Mouse (Mus musculus): ENCODE data around the gene Slc30a9. TPM values are rescaled to one million over a fixed set of nuclear protein-coding genes. Genes with fewer than 3 reads are reported as not detected.

The Slc30a9 gene
- polyA plus RNA-seq, 1 experiment: 46.2 TPM

- Histone ChIP-seq H3K4me3 (ENCODE audit: insufficient read depth, low read length) (no peak overlapping the region), H3K27ac (ENCODE audit: insufficient read depth, low read depth, low read length) (no peak overlapping the region), H3K4me1 (ENCODE audit: control insufficient read depth, insufficient read depth, low read length) (no peaks in the 10 kb centered on the region)
- no peak for TF ChIP-seq POLR2A (IDR thresholded peaks at IDR 0.05; ENCODE audit: borderline replicate concordance, low read depth, low read length)
- TF ChIP-seq CTCF (IDR thresholded peaks at IDR 0.05; ENCODE audit: low read depth, low read length): no peak
These were observed 26.4 kb upstream of the Slc30a9 start for GRCm38 (mm10) chr5:67280400-67280799.

DNA sequence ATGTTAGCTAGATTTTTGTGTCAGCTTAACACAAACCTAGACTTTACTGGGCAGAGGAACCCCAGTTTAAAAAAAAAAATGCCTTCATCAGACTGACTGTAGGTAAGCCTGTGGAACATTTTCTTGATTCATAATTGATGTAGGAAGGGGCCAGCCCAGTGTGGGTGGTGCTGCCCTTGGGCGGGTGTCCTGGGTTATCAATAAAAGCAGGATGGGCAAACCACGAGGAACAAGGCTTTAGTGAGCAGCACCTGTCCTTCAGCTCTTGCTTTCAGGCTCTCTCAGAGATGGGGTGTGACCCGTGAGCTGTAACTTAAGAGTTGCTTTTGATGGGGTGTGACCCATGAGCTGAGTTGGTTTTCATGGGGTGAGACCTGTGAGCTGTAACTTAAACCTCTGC is 11.7 kb upstream of the Slc30a9 start:
- no peak for TF ChIP-seq CTCF (IDR thresholded peaks at IDR 0.05; ENCODE audit: low read depth, low read length)
- TF ChIP-seq POLR2A (IDR thresholded peaks at IDR 0.05; ENCODE audit: borderline replicate concordance, low read depth, low read length): no peak
- Histone ChIP-seq H3K27ac (ENCODE audit: insufficient read depth, low read depth, low read length) (peak overlapping the region; percentile 13), H3K4me1 (ENCODE audit: control insufficient read depth, insufficient read depth, low read length) (peaks cover 26% of the 10 kb centered on the region), H3K4me3 (ENCODE audit: insufficient read depth, low read length) (no peak overlapping the region)

DNA sequence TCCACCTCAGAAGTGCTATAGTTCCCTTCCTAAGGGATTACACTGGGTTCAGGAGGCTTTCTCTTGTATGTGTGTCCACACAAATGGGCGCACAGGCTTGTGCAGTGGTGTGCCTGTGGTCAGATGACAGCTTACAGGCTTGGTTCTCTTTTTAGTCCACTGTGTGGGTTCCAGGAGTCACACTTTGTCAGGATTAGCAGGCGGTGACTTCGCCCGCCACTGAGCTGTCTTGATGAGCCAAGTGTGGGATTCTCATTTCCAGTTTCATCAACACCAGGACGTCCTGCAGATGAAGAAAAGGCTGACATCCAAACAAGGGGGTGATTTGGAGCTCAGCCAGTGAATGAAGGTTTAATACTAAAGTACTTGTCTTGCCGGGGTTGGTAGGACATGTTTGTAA is 11.1 kb upstream of the Slc30a9 start:
- TF ChIP-seq POLR2A (IDR thresholded peaks at IDR 0.05; ENCODE audit: borderline replicate concordance, low read depth, low read length) (no peak), CTCF (IDR thresholded peaks at IDR 0.05; ENCODE audit: low read depth, low read length) (no peak)
- H3K4me1 ChIP-seq (ENCODE audit: control insufficient read depth, insufficient read depth, low read length): peaks cover 26% of the 10 kb centered on the region
- peak overlapping the region; percentile 13 for H3K27ac ChIP-seq (ENCODE audit: insufficient read depth, low read depth, low read length)
- no peak overlapping the region for H3K4me3 ChIP-seq (ENCODE audit: insufficient read depth, low read length)

DNA sequence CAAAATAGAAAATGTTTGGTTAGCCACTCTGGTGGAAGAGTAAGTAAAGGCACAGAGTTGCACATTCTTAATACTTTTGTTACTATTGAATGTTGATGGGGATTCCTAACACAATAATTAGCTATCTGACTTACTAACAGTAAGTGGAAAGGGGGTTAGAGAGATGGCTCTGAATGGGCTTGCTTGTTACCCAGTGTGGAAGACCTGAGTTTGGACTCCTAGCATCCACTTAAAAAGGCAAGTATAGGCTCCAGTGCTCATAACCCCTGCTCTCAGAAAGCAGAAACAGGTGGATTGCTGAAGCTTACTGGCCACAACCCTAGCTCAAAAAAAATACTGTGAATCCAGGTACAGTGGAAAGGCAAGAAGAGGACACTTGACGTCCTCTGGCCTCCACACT is 10.6 kb upstream of the Slc30a9 start:
- Histone ChIP-seq H3K27ac (ENCODE audit: insufficient read depth, low read depth, low read length) (no peak overlapping the region), H3K4me1 (ENCODE audit: control insufficient read depth, insufficient read depth, low read length) (peaks cover 28% of the 10 kb centered on the region), H3K4me3 (ENCODE audit: insufficient read depth, low read length) (no peak overlapping the region)
- TF ChIP-seq POLR2A (IDR thresholded peaks at IDR 0.05; ENCODE audit: borderline replicate concordance, low read depth, low read length) (no peak), CTCF (IDR thresholded peaks at IDR 0.05; ENCODE audit: low read depth, low read length) (no peak)

DNA sequence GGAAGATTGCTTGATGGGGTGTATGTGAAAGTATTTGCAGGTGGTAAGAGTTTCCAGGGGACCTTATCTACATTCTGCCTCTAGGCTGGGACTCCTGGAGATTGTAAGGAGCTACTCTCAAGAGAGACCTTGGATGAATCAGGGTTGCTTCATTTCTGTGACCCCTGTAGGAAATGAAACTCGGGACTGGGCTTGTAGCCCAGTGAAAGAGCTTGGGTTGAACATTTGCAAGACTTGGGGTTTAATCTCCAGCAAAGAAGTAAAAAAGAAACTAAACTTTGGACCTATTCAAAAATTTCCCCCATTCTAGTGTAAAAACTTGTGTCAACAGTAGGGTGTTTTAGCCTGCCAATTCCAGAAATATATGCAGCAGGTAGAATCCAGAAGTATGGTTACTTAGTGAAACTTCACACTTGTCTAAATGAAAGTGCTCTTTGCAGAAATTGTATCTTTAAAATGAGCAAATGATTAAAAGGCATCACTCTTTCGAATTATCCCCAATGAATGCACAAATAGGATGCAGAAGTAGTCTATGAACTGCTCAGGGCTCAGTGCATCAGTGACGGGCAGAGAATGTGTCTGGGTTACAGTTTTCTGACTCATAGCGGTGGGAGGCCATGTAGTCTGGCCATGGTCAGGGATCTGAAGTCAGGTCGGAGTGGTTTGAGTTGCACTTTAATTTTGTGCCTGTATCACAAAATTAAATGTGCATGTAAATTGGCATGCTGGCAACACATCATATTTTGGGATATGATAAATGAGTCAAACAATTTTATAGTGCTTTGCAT is 9.5 kb upstream of the Slc30a9 start:
- Histone ChIP-seq H3K4me3 (ENCODE audit: insufficient read depth, low read length) (no peak overlapping the region), H3K4me1 (ENCODE audit: control insufficient read depth, insufficient read depth, low read length) (peaks cover 31% of the 10 kb centered on the region), H3K27ac (ENCODE audit: insufficient read depth, low read depth, low read length) (0 out of 2 replicates have a peak overlapping the region, but pooled peaks have one; percentile 1)
- TF ChIP-seq CTCF (IDR thresholded peaks at IDR 0.05; ENCODE audit: low read depth, low read length): no peak
- no peak for TF ChIP-seq POLR2A (IDR thresholded peaks at IDR 0.05; ENCODE audit: borderline replicate concordance, low read depth, low read length)

DNA sequence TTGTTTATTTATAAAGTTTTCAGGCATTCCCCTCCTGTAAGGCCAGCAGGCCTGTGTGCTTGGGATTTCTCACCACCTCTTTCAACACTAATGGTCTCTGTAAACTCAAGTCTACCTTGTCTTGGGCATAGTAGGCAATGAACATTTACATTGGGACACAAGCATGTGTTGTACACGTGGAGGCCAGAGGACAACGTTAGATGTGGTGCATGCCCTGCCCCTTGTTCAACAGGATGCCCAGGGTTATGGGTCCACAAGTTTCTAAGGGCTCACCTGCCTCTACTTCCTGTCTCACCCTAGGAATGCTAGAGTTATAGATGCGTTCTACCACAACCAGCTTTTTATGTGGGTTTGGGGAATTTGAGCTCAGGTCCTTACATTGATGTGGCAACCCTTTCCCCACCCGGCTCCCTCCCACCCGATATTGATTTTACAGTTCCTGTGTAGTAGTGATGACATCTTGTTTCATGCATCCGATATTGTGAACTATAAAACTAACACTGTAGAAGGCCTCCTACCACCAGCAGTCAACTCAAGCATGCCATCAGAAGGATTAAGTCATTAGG is 6.8 kb upstream of the Slc30a9 start:
- no peak for TF ChIP-seq CTCF (IDR thresholded peaks at IDR 0.05; ENCODE audit: low read depth, low read length)
- no peak for TF ChIP-seq POLR2A (IDR thresholded peaks at IDR 0.05; ENCODE audit: borderline replicate concordance, low read depth, low read length)
- no peak overlapping the region for H3K4me3 ChIP-seq (ENCODE audit: insufficient read depth, low read length)
- H3K4me1 ChIP-seq (ENCODE audit: control insufficient read depth, insufficient read depth, low read length): peaks cover 35% of the 10 kb centered on the region
- H3K27ac ChIP-seq (ENCODE audit: insufficient read depth, low read depth, low read length): no peak overlapping the region

DNA sequence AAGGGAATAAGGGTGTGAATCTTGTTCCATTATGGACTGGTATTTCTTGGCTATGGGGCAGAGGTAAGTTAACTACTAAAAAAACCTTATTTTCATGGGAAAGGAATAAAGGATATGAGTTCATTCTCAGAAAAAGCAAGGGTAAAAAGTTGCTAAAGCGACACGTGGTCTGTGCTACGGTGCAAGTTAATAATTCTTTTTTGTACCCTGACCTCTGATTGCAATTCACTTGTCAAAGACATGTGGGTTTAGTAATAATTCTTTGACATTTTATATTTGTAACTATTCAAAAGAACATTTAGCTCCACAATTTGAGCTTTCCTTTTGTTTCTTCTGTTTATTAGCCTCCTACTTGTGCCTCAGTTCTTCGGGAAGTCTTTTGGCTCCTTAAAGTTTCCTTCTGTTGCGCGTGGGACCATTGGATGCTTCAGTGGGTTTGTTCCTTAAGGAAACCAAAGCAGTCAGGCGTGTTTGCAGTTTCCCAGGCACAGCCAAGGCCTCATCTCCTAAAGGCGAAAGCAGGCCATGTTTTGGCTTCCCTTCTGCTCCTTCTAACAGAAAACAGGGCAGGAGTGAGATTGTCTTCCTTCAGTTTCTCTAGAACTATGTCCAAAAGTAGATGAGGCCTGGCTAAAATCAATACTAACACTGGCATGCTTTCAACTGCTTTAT is 5.7 kb upstream of the Slc30a9 start:
- no peak overlapping the region for H3K27ac ChIP-seq (ENCODE audit: insufficient read depth, low read depth, low read length)
- TF ChIP-seq POLR2A (IDR thresholded peaks at IDR 0.05; ENCODE audit: borderline replicate concordance, low read depth, low read length): no peak
- TF ChIP-seq CTCF (IDR thresholded peaks at IDR 0.05; ENCODE audit: low read depth, low read length): no peak
- H3K4me1 ChIP-seq (ENCODE audit: control insufficient read depth, insufficient read depth, low read length): peaks cover 23% of the 10 kb centered on the region
- no peak overlapping the region for H3K4me3 ChIP-seq (ENCODE audit: insufficient read depth, low read length)

DNA sequence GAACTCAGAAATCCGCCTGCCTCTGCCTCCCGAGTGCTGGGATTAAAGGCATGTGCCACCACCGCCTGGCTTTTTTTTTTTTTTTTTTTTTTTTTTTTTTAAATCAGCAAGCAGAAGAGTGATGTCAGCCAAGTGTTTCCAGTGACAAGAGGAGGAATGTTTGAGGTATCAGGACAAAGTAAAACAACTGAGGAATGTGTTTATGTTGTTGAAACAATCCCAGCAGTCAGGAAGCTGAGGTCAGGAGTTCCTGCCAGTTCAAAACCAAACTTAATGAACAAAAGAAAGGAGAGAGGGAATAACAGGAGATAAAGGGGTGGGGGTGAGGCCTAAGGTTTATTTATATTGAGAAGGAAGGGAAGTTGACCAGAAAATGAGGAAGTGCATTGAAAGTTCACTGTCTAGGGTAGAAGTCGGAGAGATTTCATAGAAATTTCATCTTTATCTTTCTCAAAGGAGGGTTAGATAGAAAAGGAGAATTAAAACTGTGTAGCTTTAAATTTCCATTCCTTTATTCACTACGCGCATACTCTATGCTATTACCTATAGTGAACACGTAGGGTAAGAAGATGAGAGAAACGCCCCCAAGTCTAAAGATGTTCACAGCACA is 4.9 kb upstream of the Slc30a9 start:
- Histone ChIP-seq H3K4me3 (ENCODE audit: insufficient read depth, low read length) (no peak overlapping the region; the same call in 1 of the 2 replicates), H3K27ac (ENCODE audit: insufficient read depth, low read depth, low read length) (peak overlapping the region; percentile 67), H3K4me1 (ENCODE audit: control insufficient read depth, insufficient read depth, low read length) (peaks cover 17% of the 10 kb centered on the region)
- no peak for TF ChIP-seq POLR2A (IDR thresholded peaks at IDR 0.05; ENCODE audit: borderline replicate concordance, low read depth, low read length)
- TF ChIP-seq CTCF (IDR thresholded peaks at IDR 0.05; ENCODE audit: low read depth, low read length): no peak

DNA sequence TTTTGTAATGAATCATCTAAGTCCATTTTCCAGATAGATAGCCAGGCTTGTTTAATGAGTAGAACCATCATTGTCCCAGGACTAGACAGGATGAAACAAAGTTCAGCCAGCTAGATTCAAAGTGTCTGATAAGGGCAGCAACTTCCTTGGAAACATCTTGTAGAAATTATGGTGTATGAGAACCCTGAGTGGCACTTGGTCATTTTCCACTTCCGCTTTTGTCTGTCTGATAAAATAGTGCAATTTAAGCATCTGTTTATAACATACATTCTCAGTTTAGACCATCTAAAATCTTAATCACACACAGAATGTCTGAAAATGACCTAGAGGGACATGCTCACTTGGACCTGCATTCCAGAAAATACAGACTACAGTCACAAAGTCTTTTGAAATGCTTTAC is 2.9 kb upstream of the Slc30a9 start:
- TF ChIP-seq CTCF (IDR thresholded peaks at IDR 0.05; ENCODE audit: low read depth, low read length): no peak
- no peak for TF ChIP-seq POLR2A (IDR thresholded peaks at IDR 0.05; ENCODE audit: borderline replicate concordance, low read depth, low read length)
- Histone ChIP-seq H3K4me1 (ENCODE audit: control insufficient read depth, insufficient read depth, low read length) (peaks cover 13% of the 10 kb centered on the region), H3K4me3 (ENCODE audit: insufficient read depth, low read length) (no peak overlapping the region), H3K27ac (ENCODE audit: insufficient read depth, low read depth, low read length) (no peak overlapping the region)
